ENCODE assay signal across 12 mouse cellular contexts in the genomic region with DNA sequence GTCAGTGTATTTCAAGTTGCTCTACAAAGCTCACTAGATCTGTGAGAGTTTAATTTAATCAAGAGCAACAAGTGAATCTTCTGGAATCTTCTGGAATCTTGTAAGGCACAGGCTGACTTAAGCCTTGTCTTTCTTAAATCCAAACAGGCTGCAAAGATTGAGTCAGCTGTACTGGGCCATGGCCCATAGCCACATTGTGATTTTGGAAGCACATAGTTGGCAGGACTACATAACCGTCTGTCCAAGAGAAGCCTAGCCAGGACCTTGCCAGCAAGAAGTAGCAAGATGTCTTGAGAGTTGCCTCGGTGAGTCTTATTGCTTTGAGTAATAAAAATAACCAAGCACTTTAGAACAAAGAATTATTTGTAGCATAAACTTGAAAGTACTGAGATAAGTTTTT. TPM values are rescaled to one million over a fixed set of nuclear protein-coding genes. Genes with fewer than 3 reads are reported as not detected.
DNase-seq lines count a peak whose midpoint lies in the region; ATAC-seq lines count a peak whose summit lies in the region.
"Had no signal": no experiment of that assay in that cellular context is flagged by ENCODE, and none has a peak within 500 bp of the region (broad histone marks: within the 10 kb centered on the region; RNA-seq: fewer than 3 reads in every experiment).

No protein-coding gene starts in this region.

- ATAC-seq in cerebellum, adult (ENCODE audit: insufficient number of reproducible peaks, low FRiP score, low TSS enrichment), result no peak

- peak; percentile 8 for DNase-seq in cerebellum, adult 11 months
- DNase-seq in 3T3-L1 (ENCODE audit: low read depth, low spot score), result peak; percentile 20
- DNase-seq in cerebellum, adult 9-10 months, result peak; percentile 53
- peak; percentile 65 for DNase-seq in gastrocnemius, postnatal 25 days
- no peak for DNase-seq in spleen, postnatal 10 days (ENCODE audit: low spot score in 2 of 2)
- DNase-seq in frontal cortex, postnatal 14 days (ENCODE audit: low spot score in 2 of 2), result no peak
- DNase-seq in right cerebral cortex, postnatal 25 days, result no peak
- DNase-seq: kidney, postnatal 25 days; lung, postnatal 10 days; midbrain, embryonic 14.5 days had no signal

RNA-seq across cellular contexts. Expression of a gene that starts 18.4 kb away (rescaled TPM):
- 10 to 100 TPM; 29.6 to 38.9 TPM for total RNA-seq in gastrocnemius, postnatal 25 days (2021)
- total RNA-seq: MEL had no signal

RNA-seq across cellular contexts. Expression of a gene that starts 59.9 kb away (rescaled TPM):
- total RNA-seq in gastrocnemius, postnatal 25 days (2021), result 1 to 10 TPM; 1.0 to 2.1 TPM
- total RNA-seq: MEL had no signal

Comparison
In these comparisons a context has a peak if more than half of its experiments do, and no peak if none do; other contexts are left out.
1. DNase-seq: peak in cerebellum, adult 11 months (single experiment), 3T3-L1 (single experiment), cerebellum, adult 9-10 months (single experiment) and gastrocnemius, postnatal 25 days (single experiment); none in spleen, postnatal 10 days (0 of 2), frontal cortex, postnatal 14 days (0 of 2) and right cerebral cortex, postnatal 25 days (single experiment).